Mouse (Mus musculus) spleen, adult 12 weeks (tissue): Measurements from ENCODE around the gene Gipr.

Experiments
- DNase-seq: peaks from one replicate; pipeline ENCODE4 v3.0.0; 2022; ENCODE audit warnings: low spot score

Gipr gene

DNA sequence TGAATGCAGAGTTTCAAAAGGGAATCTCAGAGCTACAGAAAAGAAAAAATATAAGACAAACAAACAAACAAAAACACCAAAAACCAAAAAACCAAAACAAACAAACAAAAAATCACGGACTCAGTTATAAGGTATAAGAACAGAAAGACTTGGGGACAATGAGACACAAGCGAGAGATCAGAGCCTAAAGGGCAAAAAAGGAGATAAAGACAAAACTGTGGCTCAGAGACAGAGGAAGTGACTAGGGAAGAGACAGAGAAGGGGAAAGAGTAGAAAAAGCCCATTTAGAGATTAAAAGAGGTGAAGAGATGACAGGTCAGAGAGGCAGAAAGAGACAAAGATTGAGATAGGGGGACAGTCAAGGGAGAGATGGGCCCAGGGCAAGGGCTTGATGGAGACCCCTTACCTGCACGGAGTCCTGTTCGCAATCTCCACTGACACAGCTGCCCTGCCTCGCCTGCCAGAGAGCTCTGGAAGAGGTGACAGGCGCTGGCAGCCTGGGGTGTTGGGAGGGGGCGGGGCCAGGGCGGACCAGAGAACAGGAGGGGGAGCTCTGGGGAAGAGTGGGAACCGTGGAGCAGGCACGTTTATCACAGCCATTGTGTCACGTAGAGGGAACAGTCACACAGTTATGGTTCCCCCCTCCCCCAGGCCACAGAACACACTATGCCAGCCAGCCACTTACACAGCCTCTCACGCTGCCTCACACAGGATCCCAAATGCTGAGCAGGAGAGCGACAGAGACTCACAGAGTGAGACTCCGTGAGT is at the start of gene Gipr:
Gene Gipr (minus strand): TSS at position 472 of the 768 bp plus-strand sequence.
- DNase-seq = no peak

DNA sequence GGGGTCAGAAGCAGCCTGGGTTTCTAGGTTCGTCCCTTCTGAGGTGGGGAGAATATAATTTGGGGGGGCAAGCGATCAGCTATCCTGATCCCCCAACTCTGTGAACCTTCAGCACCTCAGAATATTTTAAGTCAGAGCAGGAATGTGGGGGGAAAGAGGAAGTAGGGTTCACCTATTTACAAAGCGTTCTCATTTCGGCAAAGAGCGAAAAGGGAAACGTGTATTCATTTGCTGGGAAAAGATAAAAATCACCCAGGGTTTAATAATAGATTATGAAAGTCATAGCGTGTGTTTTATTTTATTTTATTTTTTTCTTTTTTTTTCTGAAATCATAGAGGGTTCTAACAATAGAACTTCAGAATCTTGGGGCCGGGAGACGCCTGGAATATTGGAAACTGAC is 49.0 kb upstream of the Gipr start:
- no peak for DNase-seq

DNA sequence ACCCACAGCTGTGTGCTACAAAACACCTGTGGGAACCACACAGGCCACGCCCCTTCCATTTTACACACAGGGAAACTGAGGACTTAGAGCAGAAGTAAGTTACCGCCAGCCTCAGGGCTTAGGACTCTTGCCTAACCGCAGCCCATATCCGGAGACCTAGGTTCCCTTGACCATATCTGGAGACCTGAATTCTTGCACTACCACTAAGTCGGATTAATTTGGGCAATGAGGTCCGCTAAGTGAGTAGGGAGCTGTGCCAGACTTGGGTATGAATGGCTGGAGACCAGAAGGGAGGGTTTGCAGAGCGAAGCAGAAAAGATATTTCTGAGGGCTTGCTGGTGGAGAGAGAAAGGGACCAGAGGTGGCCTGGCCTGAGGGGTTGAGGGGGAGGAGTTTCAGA is 48.4 kb upstream of the Gipr start:
- DNase-seq = no peak

DNA sequence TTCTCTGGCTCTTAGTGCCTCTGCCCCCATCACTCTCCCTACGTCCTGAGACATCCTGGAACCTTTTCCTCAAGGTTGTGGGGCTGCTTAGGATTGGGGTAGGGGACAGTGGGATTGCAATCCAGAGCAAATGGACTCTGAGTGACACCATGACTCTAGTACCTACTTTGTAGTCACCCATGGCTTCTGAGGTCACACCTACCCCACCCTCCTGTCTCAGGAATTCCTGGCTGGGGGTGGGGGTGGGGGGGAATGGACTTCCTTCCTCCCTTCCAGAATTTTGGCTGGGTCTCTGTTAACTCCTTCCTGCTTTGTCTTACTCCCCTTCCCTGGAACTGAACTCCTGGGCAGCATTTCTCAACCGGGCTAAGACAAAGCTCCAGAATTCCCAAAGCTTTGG is 47.5 kb upstream of the Gipr start:
- no peak for DNase-seq

DNA sequence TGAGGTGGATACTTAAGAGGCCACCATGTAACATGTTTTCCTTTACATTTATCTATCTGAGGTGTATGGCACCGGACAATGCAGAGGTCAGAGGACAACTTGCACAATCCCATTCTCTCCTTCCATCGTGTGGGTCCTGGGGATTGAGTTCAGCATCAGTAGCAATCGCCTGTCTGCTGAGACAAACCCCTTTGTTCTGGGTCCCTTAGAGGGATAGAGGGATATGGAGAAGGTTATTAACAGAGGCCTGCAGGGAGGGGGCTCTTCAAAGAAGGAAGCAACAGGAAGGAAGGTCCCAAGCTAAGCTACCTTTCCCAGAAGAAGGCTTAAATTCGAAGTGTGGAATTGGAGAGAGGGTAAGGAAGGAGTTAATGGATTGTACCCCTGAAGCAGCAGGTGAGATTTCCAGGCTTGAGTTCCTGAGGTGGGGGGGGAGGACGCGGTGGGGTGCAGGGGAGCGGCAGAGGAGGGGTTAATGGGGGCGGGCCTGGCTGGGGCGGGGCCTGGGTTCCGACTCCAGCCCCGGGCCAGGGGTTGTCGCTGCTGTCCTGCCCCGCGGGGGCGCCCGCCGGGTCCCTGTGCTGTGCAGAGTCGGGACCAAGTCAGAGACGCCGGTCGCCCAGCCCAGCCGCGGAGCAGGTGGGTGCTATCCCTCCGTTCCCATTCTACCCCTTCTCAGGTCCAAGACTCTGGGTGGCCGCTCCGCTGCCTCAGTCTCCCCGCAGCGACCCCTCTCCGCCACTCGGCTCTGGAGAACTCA is 46.2 kb upstream of the Gipr start, which contains the start of gene Gpr4:
Gene Gpr4 (plus strand): TSS at position 543 of the 760 bp plus-strand sequence.
- DNase-seq = no peak

DNA sequence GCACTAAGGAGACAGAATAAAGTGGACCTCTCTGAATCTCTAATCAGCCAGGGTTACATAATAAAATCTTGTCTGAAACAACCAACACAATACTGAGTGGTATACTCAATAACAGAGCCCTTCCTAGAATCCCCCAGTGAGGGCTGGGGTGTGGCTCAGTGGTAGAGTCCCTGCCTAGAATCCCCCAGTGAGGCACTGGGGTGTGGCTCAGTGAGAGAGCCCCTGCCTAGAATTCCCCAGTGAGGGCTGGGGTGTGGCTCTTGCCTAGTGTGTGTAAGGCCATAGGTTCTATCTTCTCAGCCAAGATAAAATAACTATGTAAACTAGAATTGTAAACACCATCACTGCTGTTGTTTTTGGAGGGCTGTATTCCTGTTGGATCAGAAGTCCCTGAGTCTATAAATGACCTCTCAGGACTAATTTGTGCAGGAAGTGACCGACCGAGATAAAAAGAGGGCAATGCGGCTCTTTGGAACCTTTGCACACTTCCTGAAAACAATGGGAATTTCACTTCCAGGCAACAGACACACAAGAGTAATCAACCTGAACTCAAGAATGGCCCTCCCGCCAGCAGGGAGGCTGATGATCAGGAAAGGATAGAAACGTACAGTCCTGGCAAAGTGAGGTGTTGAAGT is 45.2 kb upstream of the Gipr start:
- no peak for DNase-seq

DNA sequence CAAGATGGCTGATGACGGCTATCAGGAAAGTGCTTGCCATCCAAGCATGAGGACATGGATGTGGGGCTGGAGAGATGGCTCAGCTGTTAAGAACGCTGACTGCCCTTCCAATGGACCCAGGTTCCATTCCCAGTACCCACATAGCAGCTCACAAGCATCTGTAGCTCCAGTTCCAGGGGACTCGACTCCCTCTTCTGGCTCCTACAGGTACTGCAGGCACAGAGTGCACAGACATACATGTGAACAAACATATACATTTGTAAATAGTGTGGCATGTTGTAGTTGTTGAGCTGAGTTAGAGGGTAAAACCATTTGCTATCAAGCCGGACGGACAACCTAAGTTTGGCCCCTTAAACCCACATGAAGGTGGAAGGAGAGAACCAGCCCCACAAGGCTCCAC is 44.1 kb upstream of the Gipr start:
- DNase-seq = no peak

DNA sequence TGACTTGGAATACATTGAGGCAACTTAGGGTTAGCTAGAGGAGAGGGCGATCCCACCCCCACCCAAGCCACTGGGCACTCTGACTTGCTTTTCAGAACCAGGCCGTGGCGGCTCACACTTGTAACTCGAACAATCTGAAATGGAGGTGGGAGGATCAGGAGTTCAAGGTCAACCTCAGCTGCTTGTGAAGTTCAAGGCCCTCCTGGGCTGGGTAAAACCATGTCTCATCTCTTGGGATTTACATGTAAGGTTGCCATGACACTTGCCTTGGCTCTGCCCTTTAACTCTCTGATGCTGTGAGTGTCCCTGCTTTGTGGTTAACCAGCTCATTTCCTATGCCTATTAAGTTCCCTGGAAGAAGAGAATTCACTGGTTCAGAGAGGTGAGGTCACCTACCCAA is 43.6 kb upstream of the Gipr start:
- DNase-seq = no peak

DNA sequence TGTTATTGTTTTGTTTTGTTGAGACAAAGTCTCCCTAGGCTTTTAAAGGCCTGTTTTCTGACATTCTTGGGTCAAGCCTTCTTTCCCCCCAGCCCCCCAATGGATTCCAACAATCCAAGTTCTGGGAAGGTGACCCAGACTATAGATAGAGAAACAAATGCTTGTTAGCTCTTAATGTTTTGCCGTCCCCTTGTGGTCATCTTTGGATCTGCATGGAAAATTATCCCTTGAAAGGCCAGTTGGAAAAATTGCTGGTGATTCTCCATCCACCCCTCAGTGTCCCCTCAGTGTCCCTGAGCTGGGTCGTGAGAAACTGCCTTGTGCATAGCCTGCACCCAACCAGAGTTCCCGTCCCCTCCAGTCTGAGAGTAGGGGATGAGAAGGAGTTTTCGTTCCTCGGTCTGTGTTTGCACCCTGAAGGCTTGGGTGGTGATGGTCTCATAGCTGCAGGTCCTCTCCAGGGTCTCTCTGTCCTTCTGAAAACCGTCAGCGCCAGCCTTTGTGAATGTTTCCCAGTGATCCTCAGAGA is 43.1 kb upstream of the Gipr start:
- no peak for DNase-seq

DNA sequence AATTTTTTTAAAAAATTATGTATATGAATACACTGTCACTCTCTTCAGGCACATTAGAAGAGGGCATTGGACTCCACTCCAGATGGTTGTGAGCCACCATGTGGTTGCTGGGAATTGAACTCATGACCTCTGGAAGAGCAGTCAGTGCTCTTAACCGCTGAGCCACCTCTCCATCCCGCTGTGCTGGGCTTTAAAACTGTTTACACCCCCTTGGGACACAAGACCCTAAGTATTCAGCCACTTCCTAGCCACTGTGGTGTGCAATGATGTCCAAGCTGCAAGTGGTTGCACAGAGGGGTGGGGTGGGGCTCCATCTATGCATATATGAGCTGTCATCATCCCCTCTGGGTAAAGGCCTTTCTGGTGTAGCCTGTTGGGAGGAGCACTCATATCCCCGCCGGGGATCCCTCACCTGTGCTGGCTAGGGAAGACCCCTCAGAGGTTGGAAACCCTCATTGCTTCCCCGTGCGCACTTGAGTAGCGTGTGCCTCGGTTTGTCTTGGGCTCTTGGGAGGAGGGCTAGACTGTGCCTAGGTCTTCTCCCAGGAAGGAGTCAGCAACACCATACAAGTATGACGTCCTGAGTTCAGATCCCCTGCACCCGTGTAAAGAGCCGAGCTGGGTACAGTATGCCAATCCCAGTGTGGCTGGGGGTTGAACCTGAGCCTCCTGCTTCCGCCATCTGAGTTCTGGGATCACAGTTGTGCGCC is 42.4 kb upstream of the Gipr start:
- no peak for DNase-seq

DNA sequence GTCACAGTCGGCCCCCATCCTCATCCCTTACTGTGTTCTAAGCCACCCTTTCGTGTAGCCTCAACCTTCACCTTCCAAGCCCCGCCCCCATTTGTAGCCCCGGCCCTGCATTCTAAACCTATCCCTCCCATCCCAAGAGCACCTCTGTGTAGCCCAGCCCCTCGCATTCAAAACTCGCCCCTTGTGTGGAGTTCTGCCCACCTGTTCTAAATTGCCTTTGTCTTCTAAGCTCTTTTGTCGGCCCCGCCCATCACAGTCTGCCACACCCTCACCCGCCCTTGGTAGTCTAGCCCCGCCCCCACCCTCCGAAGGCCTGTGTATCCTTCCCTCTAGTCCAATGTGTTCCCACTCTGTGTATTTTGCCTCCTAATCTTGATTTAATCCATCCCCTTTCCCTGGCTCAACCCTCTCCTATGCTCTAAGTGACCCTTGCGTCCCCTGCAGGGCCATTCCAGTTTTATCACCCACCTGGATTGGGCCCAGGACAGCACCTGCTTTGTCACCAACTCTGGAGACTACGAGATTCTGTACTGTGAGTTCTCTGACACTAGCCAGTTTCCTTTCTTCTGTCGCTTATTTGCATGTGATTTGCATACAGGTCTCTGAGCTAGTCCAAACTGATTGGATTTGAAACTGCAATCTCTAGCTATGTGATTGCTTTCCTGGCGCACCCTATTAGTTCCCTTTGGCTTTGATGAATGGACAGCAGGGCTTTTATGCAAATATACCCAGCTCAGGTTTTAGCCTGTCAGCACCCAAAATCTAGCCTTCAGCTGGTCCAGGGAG is 36.3 kb upstream of the Gipr start:
- no peak for DNase-seq

DNA sequence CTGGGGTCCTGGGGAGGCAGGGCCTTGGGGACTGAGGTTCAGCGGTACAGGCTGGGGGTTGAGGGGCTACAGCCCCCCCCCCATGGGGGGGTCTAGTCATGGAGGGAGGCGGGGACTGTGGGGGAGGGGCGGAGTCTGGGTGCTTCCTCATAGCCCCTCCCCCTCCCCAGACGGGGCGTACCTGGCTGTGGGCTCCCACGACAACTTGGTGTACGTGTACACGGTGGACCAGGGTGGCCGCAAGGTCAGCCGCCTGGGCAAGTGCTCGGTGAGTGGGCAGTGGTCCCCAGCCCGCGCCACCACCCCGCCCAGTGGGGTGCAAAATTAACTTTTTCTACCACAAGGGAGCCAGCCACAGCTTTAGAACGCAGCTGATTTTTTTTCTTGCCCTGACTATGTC is 35.7 kb upstream of the Gipr start:
- DNase-seq = no peak

DNA sequence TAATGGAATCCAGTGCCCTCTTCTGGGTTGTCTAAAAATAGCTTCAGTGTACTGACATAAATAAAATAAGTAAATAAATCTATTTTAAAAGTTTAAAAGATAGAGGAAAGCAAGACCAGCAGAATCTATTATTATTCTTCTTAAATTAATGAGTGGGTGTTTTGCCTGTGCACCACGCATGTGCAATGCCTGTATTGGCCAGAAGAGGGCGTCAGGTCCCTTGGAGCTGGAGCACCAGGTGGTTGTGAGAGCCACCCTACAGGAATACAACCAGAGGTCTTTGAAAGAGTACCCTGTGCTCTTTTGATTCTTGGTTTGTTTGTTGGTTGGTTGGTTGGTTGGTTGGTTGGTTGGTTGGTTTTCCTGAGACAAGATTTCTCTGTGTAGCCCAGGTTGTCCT is 32.1 kb upstream of the Gipr start:
- DNase-seq = peak; percentile 35

DNA sequence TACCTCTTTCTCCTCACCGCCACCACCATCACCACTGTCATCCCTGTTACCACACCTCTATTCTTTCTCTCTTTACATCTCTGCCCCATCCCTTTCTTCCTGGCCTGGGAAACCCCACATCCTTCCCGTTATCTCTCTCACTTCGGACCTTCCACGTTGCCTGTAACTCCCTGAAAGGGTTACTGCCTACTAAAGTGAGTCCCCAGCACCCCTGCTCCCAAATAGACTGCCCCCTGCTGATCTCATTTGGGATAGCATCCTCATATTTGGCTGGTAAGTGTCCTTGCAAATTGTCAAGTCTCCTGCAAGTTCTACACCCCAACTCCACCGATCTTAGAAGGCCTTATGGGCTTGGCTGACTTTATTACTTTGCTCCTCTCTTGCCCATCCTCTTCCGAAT is 30.7 kb upstream of the Gipr start:
- no peak for DNase-seq

DNA sequence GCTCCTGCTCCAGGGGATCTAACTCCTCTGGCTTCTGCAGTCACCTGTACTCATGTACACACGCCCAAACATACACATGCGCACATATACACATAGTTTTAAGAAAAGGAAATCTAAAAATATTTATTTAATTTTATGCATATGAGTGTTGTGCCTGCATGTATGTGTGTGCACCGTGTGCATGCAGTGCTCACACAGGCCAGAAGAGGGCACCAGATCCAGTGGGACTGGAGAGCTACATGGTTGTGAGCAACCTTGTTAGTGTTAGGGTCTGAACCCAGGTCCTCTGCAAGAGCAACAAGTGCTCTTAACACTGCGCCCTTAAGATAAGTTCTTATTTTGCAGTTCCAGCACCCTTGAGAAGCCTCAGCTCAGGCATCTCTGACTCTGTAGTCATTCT is 28.7 kb upstream of the Gipr start:
- DNase-seq = no peak

DNA sequence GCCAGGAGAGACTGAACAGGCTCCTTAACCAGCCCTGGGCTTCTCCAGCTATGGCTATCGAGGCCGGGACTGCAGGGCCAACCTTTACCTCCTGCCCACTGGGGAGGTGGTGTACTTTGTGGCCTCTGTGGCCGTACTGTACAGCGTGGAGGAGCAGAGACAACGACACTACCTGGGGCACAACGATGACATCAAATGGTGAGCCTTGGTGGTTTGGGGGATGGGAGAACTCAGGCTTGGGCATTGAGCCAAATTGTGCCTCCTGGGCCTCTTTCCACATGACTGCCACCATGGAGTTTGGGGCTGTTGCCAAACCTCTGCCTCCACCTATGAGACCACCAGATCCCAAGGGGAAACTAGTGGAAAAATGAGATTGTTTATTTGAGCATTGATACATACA is 18.8 kb upstream of the Gipr start:
- no peak for DNase-seq

DNA sequence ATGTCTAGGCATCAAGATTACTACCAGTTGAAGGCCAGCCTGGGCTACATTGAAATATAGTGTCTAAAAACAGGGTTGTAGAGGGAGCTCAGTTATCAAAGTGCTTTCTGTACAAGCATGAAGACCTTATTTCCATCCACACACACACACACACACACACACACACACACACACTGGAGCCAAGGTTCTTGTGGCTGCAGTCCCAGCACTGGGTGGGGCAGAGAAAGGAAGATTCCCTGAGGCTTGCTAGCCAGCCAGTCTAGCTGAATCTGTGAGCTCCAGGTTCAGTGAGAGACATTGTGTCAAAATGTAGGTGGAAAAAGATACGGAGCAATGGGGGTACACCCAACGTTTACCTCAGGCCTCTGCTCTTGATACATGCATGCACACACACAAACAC is 18.3 kb upstream of the Gipr start:
- no peak for DNase-seq

DNA sequence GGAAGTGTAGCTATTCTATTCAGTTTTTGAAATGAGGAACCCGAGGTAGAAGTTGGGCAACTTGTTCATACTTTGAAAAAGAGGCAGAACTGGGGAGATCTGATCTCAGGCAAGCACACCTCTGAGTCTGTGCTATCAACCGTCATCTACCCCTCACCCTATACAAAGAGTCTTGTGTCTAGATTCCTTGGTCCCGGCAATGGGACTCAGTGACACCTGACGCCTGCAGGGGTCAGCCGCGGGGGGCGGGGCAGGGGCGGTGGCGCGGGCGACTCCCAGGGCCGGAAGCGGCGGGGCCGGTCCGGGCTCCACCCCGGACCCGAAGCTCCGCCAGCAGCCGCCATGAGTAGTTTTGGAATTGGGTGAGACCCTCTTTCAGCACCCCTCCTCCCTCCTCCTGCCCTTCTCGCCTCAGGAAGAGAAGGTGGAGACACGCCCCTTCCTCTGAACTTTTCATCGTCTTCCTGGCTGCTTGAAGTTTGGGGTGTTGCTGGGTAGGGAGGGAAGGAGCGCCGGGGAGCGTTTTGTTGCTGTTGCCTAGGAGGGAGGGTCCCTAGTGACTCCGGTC is 15.0 kb upstream of the Gipr start:
- DNase-seq = no peak

DNA sequence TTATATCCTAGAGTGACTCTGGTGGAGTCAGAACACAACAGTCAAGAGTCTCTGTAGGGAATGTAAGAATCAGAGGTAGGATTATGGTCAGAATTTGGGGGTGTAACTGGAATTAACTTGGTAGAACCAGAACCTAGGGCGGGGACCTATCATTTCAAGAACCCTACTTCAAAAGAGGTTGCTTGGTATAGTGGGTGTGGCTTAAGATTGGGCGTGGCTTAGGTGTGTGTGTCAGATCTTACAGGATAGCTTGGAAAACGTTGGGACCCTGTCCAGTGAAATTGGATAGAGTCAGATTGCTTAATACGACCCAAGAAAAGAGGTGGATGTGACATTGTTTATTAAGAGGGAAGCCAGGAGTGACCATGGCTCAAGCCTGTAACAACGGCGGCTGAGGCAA is 14.0 kb upstream of the Gipr start:
- no peak for DNase-seq

DNA sequence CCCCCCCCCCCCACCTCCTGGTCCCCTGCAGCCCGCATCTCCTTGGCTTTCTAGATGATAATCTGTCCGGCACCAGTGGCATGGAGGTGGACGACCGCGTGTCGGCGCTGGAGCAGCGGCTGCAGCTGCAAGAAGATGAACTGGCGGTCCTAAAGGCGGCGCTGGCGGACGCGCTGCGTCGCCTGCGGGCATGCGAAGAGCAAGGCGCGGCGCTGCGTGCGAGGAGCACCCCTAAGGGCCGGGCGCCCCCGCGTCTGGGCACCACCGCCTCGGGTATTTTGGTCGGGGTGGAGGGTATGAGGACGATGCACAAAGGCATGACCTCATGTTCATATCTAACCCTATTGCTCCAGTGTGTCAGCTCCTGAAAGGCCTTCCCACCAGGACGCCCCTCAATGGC is 13.2 kb upstream of the Gipr start:
- DNase-seq = peak; percentile 43

DNA sequence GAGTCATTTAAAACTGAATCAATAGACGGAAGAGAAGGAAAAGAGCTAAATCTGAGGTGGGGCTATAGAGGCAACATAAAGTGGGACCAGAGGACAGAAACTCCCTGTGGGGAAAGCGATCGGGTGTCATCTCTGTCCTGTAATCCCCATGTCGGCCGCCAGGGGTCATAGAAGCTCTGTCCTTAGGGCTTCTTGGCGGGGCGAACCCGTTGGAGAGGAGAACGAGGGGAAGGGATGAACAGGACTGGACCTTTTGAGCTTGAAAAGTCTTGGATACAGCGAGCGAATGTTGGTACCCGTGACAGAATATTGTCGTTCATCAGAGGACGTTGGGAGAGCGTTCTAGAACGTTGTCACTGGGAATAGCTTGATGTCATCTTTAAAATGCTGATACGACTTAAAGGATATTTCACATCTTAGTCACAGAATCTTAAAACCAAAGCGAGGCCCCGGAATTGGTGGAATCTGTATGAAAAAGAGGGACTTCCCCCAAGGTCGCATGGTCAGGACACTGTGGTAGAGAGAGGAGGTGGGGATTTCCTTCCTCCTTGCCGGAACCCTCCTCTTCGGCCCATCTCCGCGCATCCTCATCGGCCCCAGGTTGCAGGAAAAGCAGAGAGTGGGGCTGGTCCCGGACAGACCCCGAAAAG is 12.6 kb upstream of the Gipr start:
- DNase-seq = peak; percentile 69
